In the genomic region with DNA sequence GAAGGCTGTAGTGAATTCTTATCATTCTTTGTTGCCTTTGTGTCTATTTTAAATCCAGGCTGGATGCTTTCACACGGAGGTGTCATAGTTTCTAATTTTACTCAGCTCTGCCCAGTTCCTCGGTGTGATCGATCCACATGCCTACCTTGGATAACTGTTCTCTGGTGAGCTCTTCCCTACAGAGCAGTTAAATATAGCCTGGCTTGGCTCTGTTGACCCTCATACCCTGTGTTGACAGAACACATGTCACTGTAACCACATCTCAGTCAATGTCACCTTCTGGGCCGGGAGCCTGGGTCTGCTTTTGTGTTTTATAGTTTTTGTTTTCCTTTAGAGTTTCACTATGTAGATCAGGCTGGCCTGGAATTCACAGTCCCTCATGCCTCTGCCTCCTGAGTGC, we compare ENCODE assay signal across 29 mouse cellular contexts. TPM values are rescaled to one million over a fixed set of nuclear protein-coding genes. Genes with fewer than 3 reads are reported as not detected.
DNase-seq lines count a peak whose midpoint lies in the region; ATAC-seq and TF ChIP-seq lines count a peak whose summit lies in the region.
"Had no signal": no experiment of that assay in that cellular context is flagged by ENCODE, and none has a peak within 500 bp of the region (broad histone marks: within the 10 kb centered on the region; RNA-seq: fewer than 3 reads in every experiment).

No protein-coding gene starts in this region.

- 9% methylated on average over 4 of the region's 4 CpGs for WGBS in heart, embryonic 14.5 days

- H3K27me3 ChIP-seq in heart, embryonic 14.5 days (ENCODE audit: control insufficient read depth, insufficient read depth, low read length): no peaks in the 10 kb centered on the region
- H3K27me3 ChIP-seq in myocyte (ENCODE audit: control insufficient read depth, insufficient read depth, insufficient read length): no peaks in the 10 kb centered on the region
- H3K27me3 ChIP-seq: embryonic facial prominence, embryonic 13.5 days; lung, embryonic 15.5 days; neural tube, embryonic 13.5 days had no signal

- no peak for TF ChIP-seq CTCF in layer of hippocampus, adult 2 months (conservative IDR thresholded peaks at IDR 0.05)

- peak overlapping the region; percentile 62; the same call in 1 of the 2 replicates for H3K27ac ChIP-seq in layer of hippocampus, adult 2 months
- H3K27ac ChIP-seq in heart, embryonic 14.5 days (replicated peaks in 1 of 2; ENCODE audit: control insufficient read depth in 1 of 2, insufficient read depth in 1 of 2, low read depth in 2 of 2, low read length in 2 of 2): peak overlapping the region; percentile 88 to 93
- H3K27ac ChIP-seq: embryonic facial prominence, embryonic 13.5 days; limb, embryonic 10.5 days; liver, embryonic 12.5 days; lung, embryonic 15.5 days; neural tube, embryonic 13.5 days had no signal

- H3K4me3 ChIP-seq in layer of hippocampus, adult 2 months: no peak overlapping the region
- H3K4me3 ChIP-seq in heart, embryonic 14.5 days (ENCODE audit: control insufficient read depth in 1 of 2, insufficient read depth in 1 of 2, low read depth in 1 of 2, low read length in 2 of 2): no peak overlapping the region
- no peak overlapping the region for H3K4me3 ChIP-seq in myocyte
- H3K4me3 ChIP-seq: embryonic facial prominence, embryonic 13.5 days; limb, embryonic 10.5 days; liver, embryonic 12.5 days; lung, embryonic 15.5 days; neural tube, embryonic 13.5 days had no signal

- peaks cover 27 to 42% of the 10 kb centered on the region in 2 experiments for H3K4me1 ChIP-seq in heart, embryonic 14.5 days (ENCODE audit: control insufficient read depth in 2 of 2, insufficient read depth in 2 of 2, low read length in 2 of 2)
- H3K4me1 ChIP-seq: embryonic facial prominence, embryonic 13.5 days; limb, embryonic 10.5 days; liver, embryonic 12.5 days; lung, embryonic 15.5 days had no signal

- H3ac ChIP-seq in myocyte (ENCODE audit: control insufficient read depth, insufficient read length): no peak overlapping the region

- peak; percentile 83 for ATAC-seq in heart, embryonic 14.5 days (ENCODE audit: insufficient number of reproducible peaks, insufficient read depth, low FRiP score, low read depth)
- ATAC-seq: activated CD4-positive, CD25-positive, alpha-beta regulatory T cell, adult 4 months; forebrain, embryonic 14.5 days; inflammation-experienced regulatory T-cells, adult 6 months; liver, embryonic 12.5 days had no signal

- peak overlapping the region; percentile 46; the same call in 1 of the 2 replicates for H3K9ac ChIP-seq in heart, embryonic 14.5 days (ENCODE audit: low read length)
- H3K9ac ChIP-seq: embryonic facial prominence, embryonic 13.5 days; liver, embryonic 12.5 days; lung, embryonic 15.5 days; neural tube, embryonic 13.5 days had no signal

- no peaks in the 10 kb centered on the region for H3K9me3 ChIP-seq in heart, embryonic 14.5 days (ENCODE audit: control insufficient read depth, low read length)
- H3K9me3 ChIP-seq: embryonic facial prominence, embryonic 13.5 days; limb, embryonic 10.5 days; liver, embryonic 12.5 days; lung, embryonic 15.5 days; neural tube, embryonic 13.5 days had no signal

- no peaks in the 10 kb centered on the region for H3K36me3 ChIP-seq in heart, embryonic 14.5 days (ENCODE audit: control insufficient read depth, insufficient read depth, low read length)
- H3K36me3 ChIP-seq in myocyte (ENCODE audit: control insufficient read depth, insufficient read depth): no peaks in the 10 kb centered on the region
- H3K36me3 ChIP-seq: embryonic facial prominence, embryonic 13.5 days; limb, embryonic 10.5 days; liver, embryonic 12.5 days; lung, embryonic 15.5 days; neural tube, embryonic 13.5 days had no signal

- no peak for TF ChIP-seq POLR2A in myocyte (IDR thresholded peaks at IDR 0.05; ENCODE audit: insufficient read length, low read depth)

- peak overlapping the region; percentile 6; the same call in 1 of the 2 replicates for H3K4me2 ChIP-seq in heart, embryonic 14.5 days (ENCODE audit: low read length)
- peak overlapping the region; percentile 48 for H3K4me2 ChIP-seq in myocyte (ENCODE audit: low read depth)
- H3K4me2 ChIP-seq: embryonic facial prominence, embryonic 13.5 days; liver, embryonic 12.5 days; lung, embryonic 15.5 days; midbrain, embryonic 11.5 days; neural tube, embryonic 13.5 days had no signal

- DNase-seq in layer of hippocampus, adult 2 months (ENCODE audit: low spot score in 2 of 2): no peak
- DNase-seq in layer of hippocampus, adult 18-20 months (ENCODE audit: low spot score in 2 of 2): no peak
- DNase-seq in heart, adult 9 months (ENCODE audit: low spot score in 2 of 2): peak; percentile 55 to 60
- no peak for DNase-seq in lung, postnatal 14 days
- no peak for DNase-seq in frontal cortex, adult 2 months (ENCODE audit: extremely low spot score in 1 of 2, low spot score in 1 of 2)
- DNase-seq: adrenal gland, postnatal 10 days; cerebellum, adult 11 months; cerebellum, postnatal 10 days; kidney, adult 2 months; kidney, postnatal 36 days; right cerebral cortex, postnatal 25 days; thymus, postnatal 4 days had no signal

- H3K79me2 ChIP-seq in myocyte (ENCODE audit: control insufficient read depth, insufficient read depth): no peaks in the 10 kb centered on the region

TF ChIP-seq in myocyte, 11 proteins besides CTCF, POLR2A, EP300 and RAD21:
- TF ChIP-seq TCF12 (IDR thresholded peaks at IDR 0.05; ENCODE audit: insufficient read depth, poor library complexity, severe bottlenecking) (no peak), MYOG (IDR thresholded peaks at IDR 0.05; ENCODE audit: control insufficient read depth in 1 of 3, insufficient read depth in 1 of 3, insufficient read length in 2 of 3, low read depth in 2 of 3) (no peak), POLR2AphosphoS2 (IDR thresholded peaks at IDR 0.05; ENCODE audit: insufficient read length, low read depth) (no peak), MYOD1 (IDR thresholded peaks at IDR 0.05; ENCODE audit: control insufficient read depth in 1 of 3, insufficient read length in 2 of 3, low read depth in 2 of 3) (no peak), E2F4 (IDR thresholded peaks at IDR 0.05; ENCODE audit: insufficient read depth) (no peak), USF1 (IDR thresholded peaks at IDR 0.05; ENCODE audit: low read depth) (no peak), MAX (IDR thresholded peaks at IDR 0.05; ENCODE audit: low read depth) (no peak), REST (IDR thresholded peaks at IDR 0.05; ENCODE audit: insufficient read depth, insufficient read length) (no peak), SRF (IDR thresholded peaks at IDR 0.05; ENCODE audit: control insufficient read depth, insufficient read length, low read depth) (no peak), TCF3 (IDR thresholded peaks at IDR 0.05; ENCODE audit: insufficient read length, low read depth) (no peak), CEBPB (IDR thresholded peaks at IDR 0.05; ENCODE audit: insufficient read depth, poor library complexity, severe bottlenecking) (no peak)

RNA-seq across cellular contexts. Expression of a gene that starts 3.4 kb away (rescaled TPM):
- not detected for total RNA-seq in layer of hippocampus, adult 2 months (2021)
- total RNA-seq in layer of hippocampus, adult 18-20 months (2021): not detected
- not detected in 2 replicates for polyA plus RNA-seq in heart, embryonic 14.5 days (2014; fragmentation: Nextera tagmentation; extraction: Ambion mirVana)
- polyA plus RNA-seq in myocyte (2012; fragmentation: generic; extraction: Trizol): not detected
- 0.88 and 2.4 TPM in 2 replicates for polyA plus RNA-seq in frontal cortex, adult 2 months (2012; rRNA removed)
- total RNA-seq: adrenal gland, postnatal 10 days; ES-E14; hematopoietic stem cell, adult 5-6 weeks; layer of hippocampus, postnatal 10 days; left cerebral cortex, adult 8-10 months; monocyte, adult 5-6 weeks had no signal
- polyA plus RNA-seq: activated CD4-positive, CD25-positive, alpha-beta regulatory T cell, adult 4 months; embryonic facial prominence, embryonic 13.5 days; forebrain, embryonic 14.5 days; inflammation-experienced regulatory T-cells, adult 6 months; limb, embryonic 10.5 days; lung, embryonic 15.5 days; midbrain, embryonic 11.5 days; neural tube, embryonic 13.5 days; stomach, embryonic 14.5 days had no signal

RNA-seq across cellular contexts. Expression of a gene that starts 24.6 kb away (rescaled TPM):
- not detected for total RNA-seq in layer of hippocampus, adult 2 months (2021)
- not detected for total RNA-seq in layer of hippocampus, adult 18-20 months (2021)
- polyA plus RNA-seq in heart, embryonic 14.5 days (2014; fragmentation: Nextera tagmentation; extraction: Ambion mirVana): not detected in 2 replicates
- not detected for polyA plus RNA-seq in myocyte (2012; fragmentation: generic; extraction: Trizol)
- not detected in 2 replicates for polyA plus RNA-seq in frontal cortex, adult 2 months (2012; rRNA removed)
- total RNA-seq: adrenal gland, postnatal 10 days; ES-E14; hematopoietic stem cell, adult 5-6 weeks; layer of hippocampus, postnatal 10 days; monocyte, adult 5-6 weeks had no signal
- polyA plus RNA-seq: activated CD4-positive, CD25-positive, alpha-beta regulatory T cell, adult 4 months; embryonic facial prominence, embryonic 13.5 days; forebrain, embryonic 14.5 days; inflammation-experienced regulatory T-cells, adult 6 months; limb, embryonic 10.5 days; liver, embryonic 12.5 days; lung, embryonic 15.5 days; midbrain, embryonic 11.5 days; neural tube, embryonic 13.5 days; stomach, embryonic 14.5 days had no signal

Comparison
In these comparisons a context has a peak if more than half of its experiments do, and no peak if none do; other contexts are left out.
1. DNase-seq: peak in heart, adult 9 months (2 of 2); none in layer of hippocampus, adult 2 months (0 of 2), layer of hippocampus, adult 18-20 months (0 of 2), lung, postnatal 14 days (single experiment) and frontal cortex, adult 2 months (0 of 2).